Mouse (Mus musculus) C2C12 (cell line): ENCODE data around the gene Lgi4. TPM values are rescaled to one million over a fixed set of nuclear protein-coding genes. Genes with fewer than 3 reads are reported as not detected.

ENCODE experiments used
- H3K27me3 ChIP-seq: one replicate; pipeline ENCODE4 v1.6.1; 2011; ENCODE audit not compliant: control insufficient read depth, insufficient read depth, insufficient read length
- H3K36me3 ChIP-seq: one replicate; pipeline ENCODE4 v1.6.1; 2011; ENCODE audit not compliant: control insufficient read depth, insufficient read depth
- H3K4me3 ChIP-seq: one replicate; pipeline ENCODE4 v1.5.1; 2011; ENCODE audit warnings: mild to moderate bottlenecking, control low read depth; ENCODE audit not compliant: poor library complexity, insufficient read depth, severe bottlenecking
- H3K79me2 ChIP-seq: one replicate; pipeline ENCODE4 v1.6.1; 2011; ENCODE audit not compliant: control insufficient read depth, insufficient read depth
- H3K79me3 ChIP-seq: one replicate; pipeline ENCODE4 v1.6.1; 2011; ENCODE audit warnings: low read depth, control low read depth
- H3ac ChIP-seq: one replicate; pipeline ENCODE3; 2011; ENCODE audit warnings: low read depth; ENCODE audit not compliant: control insufficient read depth, insufficient read length
- CEBPB ChIP-seq: IDR thresholded peaks from one replicate; pipeline ENCODE4 v1.6.1; 2011; ENCODE audit warnings: low read depth, mild to moderate bottlenecking, control low read depth, moderate library complexity
- CTCF ChIP-seq: IDR thresholded peaks from one replicate; pipeline ENCODE4 v1.5.1; 2011; ENCODE audit not compliant: control insufficient read depth, insufficient read depth, insufficient read length
- FOSL1 ChIP-seq: IDR thresholded peaks from one replicate; pipeline ENCODE4 v1.8.0; 2011; ENCODE audit warnings: mild to moderate bottlenecking, low read length; ENCODE audit not compliant: poor library complexity, insufficient read depth, severe bottlenecking
- MAX ChIP-seq: IDR thresholded peaks from one replicate; pipeline ENCODE4 v1.6.1; 2011; ENCODE audit warnings: mild to moderate bottlenecking, control low read depth
- MYOD1 ChIP-seq: IDR thresholded peaks from one replicate; pipeline ENCODE4 v1.6.1; 2011; ENCODE audit warnings: low read depth; ENCODE audit not compliant: control insufficient read depth, insufficient read length
- MYOG ChIP-seq: IDR thresholded peaks from one replicate; pipeline ENCODE4 v1.6.1; 2011; ENCODE audit not compliant: control insufficient read depth, insufficient read length; ENCODE audit errors: extremely low read depth
- USF1 ChIP-seq: IDR thresholded peaks from one replicate; pipeline ENCODE4 v1.6.1; 2011; ENCODE audit warnings: low read depth, mild to moderate bottlenecking, control low read depth, moderate library complexity
- microRNA-seq: library from miRNA; unstranded; fragments of <30 nt; microRNA quantifications from one replicate; pipeline ENCODE4, GENCODE M21; 2019; ENCODE audit warnings: borderline microRNAs expressed
- polyA plus RNA-seq: library from polyadenylated mRNA; unstranded; fragments of >200 nt; fragmentation: generic; extraction: Trizol; gene quantifications from one replicate; pipeline ENCODE4 v1.2.1, GENCODE M21; 2012; ENCODE audit warnings: missing spikeins

Gene Lgi4
- polyA plus RNA-seq, 1 experiment, result 0.02 TPM

DNA sequence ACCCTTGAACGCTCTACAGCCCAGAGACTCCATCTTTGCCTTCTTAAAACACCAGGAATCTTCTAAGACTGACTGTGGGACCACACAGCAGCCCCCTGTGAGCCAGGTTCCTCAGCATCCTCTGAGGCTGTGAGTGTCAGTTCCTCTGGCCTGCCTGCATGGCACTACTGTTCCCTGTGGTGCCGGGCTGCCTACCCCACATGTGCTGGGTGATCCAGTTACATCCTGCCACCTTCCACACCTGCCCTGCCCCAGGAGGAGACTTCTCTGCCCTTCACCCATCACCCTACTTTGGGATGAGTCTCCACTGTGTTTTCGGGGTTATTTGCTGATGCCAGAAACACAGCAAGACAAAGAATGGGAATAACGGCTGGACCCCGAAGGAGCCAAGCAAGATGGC, 60.4 kb downstream of the Lgi4 start:
- Histone ChIP-seq H3K79me2 (no peaks in the 10 kb centered on the region), H3K27me3 (peaks cover 4% of the 10 kb centered on the region), H3ac (no peak overlapping the region), H3K36me3 (no peaks in the 10 kb centered on the region), H3K79me3 (no peaks in the 10 kb centered on the region), H3K4me3 (no peak overlapping the region)
- TF ChIP-seq MYOG (no peak), CEBPB (no peak), FOSL1 (no peak), MYOD1 (no peak), CTCF (no peak), MAX (no peak), USF1 (no peak)

Small RNA genes lying within 50 kb of the gene (microRNA-seq; reads per million reads assigned to microRNA genes)
- not detected for gene Mir7050

Other genes starting within 250 kb of the Lgi4 start
- not detected for gene Ffar2, start 235.6 kb upstream of the Lgi4 start, polyA plus RNA-seq
- gene Ffar3, start 203.2 kb upstream of the Lgi4 start, polyA plus RNA-seq, result not detected
- not detected for gene Ffar1, start 197.8 kb upstream of the Lgi4 start, polyA plus RNA-seq
- gene Cd22, start 179.0 kb upstream of the Lgi4 start, polyA plus RNA-seq, result 0.01 TPM
- gene Mag, start 144.5 kb upstream of the Lgi4 start, polyA plus RNA-seq, result 0.05 TPM
- gene Hamp2, start 134.7 kb upstream of the Lgi4 start, polyA plus RNA-seq, result not detected
- not detected for gene Hamp, start 115.3 kb upstream of the Lgi4 start, polyA plus RNA-seq
- gene Usf2, start 102.5 kb upstream of the Lgi4 start, polyA plus RNA-seq, result 86.1 TPM
- gene Lsr, start 85.9 kb upstream of the Lgi4 start, polyA plus RNA-seq, result 0.04 TPM
- gene Fam187b, start 85.6 kb upstream of the Lgi4 start, polyA plus RNA-seq, result not detected
- 103 TPM for gene Fxyd5, start 16.9 kb upstream of the Lgi4 start, polyA plus RNA-seq
- not detected for gene Fxyd7, start 7.9 kb upstream of the Lgi4 start, polyA plus RNA-seq
- gene Fxyd1, start 2.1 kb upstream of the Lgi4 start, polyA plus RNA-seq, result 0.55 TPM
- 0.04 TPM for gene Fxyd3, start 17.4 kb downstream of the Lgi4 start, polyA plus RNA-seq
- gene Hpn, start 55.9 kb downstream of the Lgi4 start, polyA plus RNA-seq, result not detected
- gene Scn1b, start 67.7 kb downstream of the Lgi4 start, polyA plus RNA-seq, result 2.3 TPM
- 17.9 TPM for gene Gramd1a, start 96.6 kb downstream of the Lgi4 start, polyA plus RNA-seq
- not detected for gene Scgb2b2, start 231.2 kb downstream of the Lgi4 start, polyA plus RNA-seq
- not detected for gene Scgb1b2, start 232.5 kb downstream of the Lgi4 start, polyA plus RNA-seq